Mouse (Mus musculus) gonadal fat pad, adult 2 months (tissue): ENCODE results near the gene 4930407I10Rik. TPM values are rescaled to one million over a fixed set of nuclear protein-coding genes. Genes with fewer than 3 reads are reported as not detected.

Experiments used
- DNase-seq: peaks from one replicate; pipeline ENCODE4 v3.0.0-alpha.2; 2012; ENCODE audit warnings: low read depth
- polyA plus RNA-seq: library from polyadenylated mRNA; depleted of rRNA; stranded (reverse); fragments of >200 nt; gene quantifications from 2 replicates; pipeline ENCODE4 v1.2.3, GENCODE M21; 2012; rRNA removed

The 4930407I10Rik gene
- 0.09 and 0.15 TPM in 2 replicates for polyA plus RNA-seq

DNA sequence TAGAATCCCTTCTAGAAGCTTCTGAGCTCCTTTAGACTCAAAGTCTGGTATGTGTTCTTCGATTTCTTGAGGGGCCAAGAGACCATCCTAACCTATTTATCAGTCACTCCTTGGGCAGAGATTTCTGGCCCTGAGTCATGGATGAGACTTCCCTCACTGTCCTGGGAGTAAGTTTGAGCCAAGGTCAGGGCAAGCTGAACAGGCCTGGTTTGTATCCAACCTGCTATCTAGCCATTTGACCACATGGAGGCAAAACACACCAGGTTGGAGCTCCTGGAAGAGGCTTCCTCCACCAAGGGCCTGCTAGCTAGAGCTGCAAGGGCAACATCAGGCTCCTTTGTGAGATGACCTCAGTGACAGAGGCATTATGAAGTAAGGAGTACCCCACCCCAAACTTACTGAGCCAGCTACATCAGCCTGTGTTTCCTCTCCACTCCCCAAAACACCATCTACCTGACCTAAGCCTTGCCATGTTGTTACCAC is at the start of gene 4930407I10Rik:
Gene 4930407I10Rik, plus strand, starts transcription at position 433 of the 483 bp plus-strand sequence.
- no peak for DNase-seq

DNA sequence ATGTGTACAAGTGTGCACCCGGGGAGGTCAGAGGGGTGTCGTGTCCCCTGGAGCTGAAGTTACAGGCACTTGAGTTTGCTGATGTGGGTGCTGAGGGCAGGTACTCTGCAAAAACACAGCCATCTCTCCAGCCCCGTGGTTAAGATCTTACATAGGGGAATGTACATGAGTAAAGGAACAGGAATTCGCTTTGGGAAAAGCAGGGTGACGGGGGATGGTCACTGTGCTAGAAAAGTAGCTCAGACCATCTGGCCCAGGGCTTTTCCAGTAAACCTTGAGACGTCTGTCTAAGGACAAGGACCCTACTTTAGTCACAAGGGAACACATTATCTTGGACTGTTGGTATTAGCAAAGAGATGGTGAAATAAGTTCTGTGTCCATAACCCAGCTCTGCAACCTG is 47.0 kb upstream of the 4930407I10Rik start:
- DNase-seq = no peak

DNA sequence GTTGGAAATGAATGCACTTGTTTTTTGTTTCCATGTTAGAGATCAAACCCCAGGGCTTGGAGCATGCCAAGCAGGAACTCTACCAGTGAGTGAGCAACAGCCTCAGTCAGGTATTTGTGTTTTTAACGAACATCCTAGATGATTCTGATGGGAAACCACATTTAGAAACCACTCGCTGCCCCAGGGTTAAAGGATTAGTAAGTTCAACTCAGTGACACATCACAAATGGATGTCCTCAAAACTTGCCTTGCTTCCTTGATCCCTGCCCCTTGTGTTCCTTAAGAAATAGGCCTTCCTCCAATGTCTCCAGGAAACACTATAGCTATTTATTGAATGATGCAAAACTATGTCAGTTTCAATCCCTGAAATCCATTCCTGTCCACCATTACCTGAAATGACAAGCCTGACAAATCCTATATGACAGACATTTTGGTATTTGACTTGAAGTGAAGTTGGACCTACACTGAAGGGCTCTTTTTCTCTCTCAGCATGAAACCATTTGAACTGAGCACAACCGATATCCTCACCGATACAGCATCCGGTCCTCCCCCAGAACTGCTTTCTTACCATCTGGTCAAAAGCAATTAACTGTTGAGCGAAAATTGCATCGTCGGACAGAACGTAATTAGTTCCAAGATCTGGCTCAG is 44.1 kb upstream of the 4930407I10Rik start:
- peak; percentile 63 for DNase-seq

DNA sequence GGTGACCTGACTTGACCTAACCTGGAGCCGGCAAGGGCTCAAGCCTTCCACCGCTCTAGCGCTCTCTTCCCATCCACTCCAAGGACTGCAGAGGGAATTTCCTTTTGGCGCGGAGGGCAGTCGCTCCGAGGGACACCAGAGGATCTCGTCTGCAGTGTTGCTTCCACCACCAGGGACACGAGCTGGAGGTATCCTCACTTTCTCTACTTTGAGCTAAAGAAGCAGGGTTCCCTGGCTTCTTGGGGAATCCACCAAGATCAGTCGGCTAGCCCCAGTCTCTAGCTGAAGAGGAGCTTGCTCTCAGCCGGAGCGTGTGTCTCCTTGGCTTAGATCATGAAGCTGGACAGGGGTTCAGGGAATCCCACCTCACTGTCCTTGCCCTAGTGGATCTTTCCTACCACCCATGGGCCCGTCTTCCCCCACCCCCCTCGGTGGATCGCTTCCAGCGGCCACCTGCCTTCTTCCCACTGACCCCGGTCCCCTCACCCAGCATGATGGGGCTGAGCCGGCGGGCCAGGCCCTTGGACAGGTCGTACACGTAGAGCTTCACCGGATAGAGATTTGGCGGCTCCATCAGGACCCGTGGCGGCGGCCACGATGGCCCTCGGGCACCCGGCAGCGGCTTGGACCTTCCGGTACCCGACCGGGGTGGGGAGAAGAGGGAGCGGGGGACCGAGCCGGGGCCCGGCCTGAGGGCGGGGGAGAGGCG is 43.4 kb upstream of the 4930407I10Rik start:
- no peak for DNase-seq

DNA sequence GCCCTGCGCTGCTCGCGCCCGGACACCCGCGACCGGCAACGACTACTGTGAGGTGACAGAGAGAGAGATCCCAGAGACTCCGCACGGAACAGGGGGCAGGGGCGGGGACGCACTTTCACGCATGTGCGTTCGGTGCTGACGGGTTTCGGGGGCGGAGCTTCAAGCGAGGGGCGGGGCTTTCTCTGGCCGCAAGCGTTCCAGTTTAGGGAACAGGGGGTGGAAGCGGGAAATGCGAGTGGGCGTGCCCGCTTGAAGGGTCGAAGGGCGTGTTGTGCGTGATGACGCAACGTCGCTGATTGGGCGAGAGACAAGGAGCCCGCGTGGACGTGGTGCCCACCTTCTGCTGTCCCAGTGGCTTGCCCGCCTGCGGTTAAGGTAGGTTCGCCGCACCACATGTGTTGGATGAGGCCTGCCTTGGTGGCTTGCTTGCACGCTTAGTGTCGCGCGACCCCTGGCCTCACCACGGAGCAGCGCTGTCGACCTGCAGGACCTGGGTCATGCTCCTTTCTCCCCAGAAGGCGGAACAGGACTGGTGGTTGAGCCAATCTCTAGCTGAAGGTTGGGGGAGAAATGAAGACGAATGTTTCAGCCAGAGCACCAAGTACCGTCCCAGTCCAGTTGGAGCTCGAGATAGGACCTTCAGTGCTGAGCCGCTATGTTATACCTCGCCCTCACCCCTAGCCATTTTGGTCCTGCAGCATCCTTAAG is 42.7 kb upstream of the 4930407I10Rik start:
- no peak for DNase-seq

GRCm38 (mm10) chr15:82016830-82017229 is 42.1 kb upstream of the 4930407I10Rik start:
- DNase-seq = no peak

DNA sequence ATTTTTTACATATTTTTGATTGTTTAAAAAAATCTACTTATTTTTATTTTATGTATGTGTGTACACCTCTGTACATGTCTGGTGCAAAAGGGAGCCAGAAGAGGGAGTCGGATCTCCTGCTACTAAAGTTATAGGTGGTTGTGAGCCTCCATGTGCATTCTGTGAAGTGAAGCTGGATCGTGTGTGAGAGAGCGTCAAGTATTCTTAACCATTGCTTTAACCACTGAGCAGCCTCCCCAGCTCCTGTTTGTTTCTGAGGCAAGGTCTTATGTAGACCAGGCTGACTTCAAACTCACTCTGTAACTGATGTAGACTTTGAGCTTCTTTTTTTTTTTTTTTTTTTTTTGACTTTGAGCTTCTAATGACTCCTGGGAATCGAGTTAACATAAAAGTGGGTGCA is 41.5 kb upstream of the 4930407I10Rik start:
- DNase-seq = no peak

- DNase-seq = no peak
Observed at GRCm38 (mm10) chr15:82019288-82019687, 39.7 kb upstream of the 4930407I10Rik start.

GRCm38 (mm10) chr15:82022535-82023088 is 36.3 kb upstream of the 4930407I10Rik start:
- DNase-seq = no peak

DNA sequence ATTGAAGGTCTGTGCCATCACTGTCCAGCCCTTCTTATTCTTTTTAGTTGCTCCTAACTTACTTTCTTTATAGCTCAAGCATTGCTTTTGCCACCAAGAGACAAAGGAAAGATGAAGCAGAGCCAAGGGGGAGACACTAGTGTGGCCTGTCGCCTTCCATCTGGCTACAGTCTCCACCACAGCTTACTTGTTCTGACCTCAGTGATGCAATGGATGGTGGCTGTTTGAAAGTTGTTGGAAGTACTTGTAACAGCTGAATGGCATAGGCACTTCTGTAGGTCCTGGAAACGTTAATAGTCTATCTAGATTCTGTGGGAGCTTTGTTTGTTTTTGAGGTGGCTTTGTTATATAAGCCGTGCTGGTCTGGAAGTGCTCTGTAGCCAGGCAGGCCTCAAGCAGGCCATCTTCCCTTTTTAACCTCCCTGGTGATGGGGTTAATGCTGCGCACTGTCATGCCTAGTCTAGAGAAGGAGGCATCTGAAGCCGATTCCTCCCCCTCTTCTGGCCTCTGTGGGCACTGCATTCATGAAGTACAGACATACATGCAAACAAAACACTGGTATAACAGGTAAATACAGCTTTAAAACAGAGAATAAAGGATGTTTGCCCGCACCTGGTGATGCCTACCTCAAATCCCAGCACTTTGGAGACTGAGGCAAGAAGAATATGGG is 34.9 kb upstream of the 4930407I10Rik start:
- DNase-seq = no peak

DNA sequence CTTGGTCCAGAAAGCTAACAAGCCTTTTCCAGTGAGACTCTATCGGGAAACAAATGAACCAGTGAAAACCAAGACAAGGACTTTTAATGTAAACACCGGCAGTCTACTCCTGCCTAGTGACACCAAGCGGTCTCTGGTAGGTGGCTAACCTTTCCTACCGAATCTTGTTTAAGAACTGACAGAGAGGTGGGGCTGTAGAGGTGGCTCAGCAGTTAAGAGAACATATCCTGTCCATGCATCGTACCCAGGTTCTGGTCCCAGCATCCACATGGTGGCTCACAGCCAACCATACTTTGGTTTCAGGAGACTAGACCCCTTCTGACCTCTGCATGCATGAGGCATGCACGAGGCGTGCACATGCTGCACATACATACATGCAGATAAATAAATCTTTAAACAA is 31.7 kb upstream of the 4930407I10Rik start:
- no peak for DNase-seq

DNA sequence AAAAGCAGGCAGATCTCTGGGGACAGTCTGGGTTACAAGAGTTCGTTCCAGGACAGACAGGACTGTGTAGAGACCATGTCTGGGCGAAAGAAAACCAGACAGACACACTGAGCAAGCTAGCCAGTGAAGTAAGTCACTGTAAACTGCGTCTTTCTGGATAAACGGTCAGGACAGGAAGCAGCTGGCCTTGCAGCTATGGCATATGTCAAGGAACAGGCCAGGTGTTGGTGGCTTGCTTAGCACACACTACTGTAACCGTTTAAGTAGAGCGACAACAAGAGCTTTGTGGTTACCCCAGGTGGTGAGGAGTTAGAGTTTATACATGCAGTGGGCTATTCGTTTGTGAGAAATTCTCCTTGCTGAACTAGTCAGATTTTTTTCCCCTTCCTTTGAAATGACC is 31.2 kb upstream of the 4930407I10Rik start:
- no peak for DNase-seq

GRCm38 (mm10) chr15:82032386-82032785 is 26.6 kb upstream of the 4930407I10Rik start:
- DNase-seq = no peak

- DNase-seq = no peak
Observed at GRCm38 (mm10) chr15:82033762-82034161, 25.2 kb upstream of the 4930407I10Rik start, which contains the start of gene Desi1. TSS of gene Desi1 (minus strand) at chr15:82033862.

- DNase-seq = no peak
Observed at GRCm38 (mm10) chr15:82035904-82036689, 22.9 kb upstream of the 4930407I10Rik start.

- DNase-seq = no peak
Observed at GRCm38 (mm10) chr15:82040650-82041049, 18.3 kb upstream of the 4930407I10Rik start.

DNA sequence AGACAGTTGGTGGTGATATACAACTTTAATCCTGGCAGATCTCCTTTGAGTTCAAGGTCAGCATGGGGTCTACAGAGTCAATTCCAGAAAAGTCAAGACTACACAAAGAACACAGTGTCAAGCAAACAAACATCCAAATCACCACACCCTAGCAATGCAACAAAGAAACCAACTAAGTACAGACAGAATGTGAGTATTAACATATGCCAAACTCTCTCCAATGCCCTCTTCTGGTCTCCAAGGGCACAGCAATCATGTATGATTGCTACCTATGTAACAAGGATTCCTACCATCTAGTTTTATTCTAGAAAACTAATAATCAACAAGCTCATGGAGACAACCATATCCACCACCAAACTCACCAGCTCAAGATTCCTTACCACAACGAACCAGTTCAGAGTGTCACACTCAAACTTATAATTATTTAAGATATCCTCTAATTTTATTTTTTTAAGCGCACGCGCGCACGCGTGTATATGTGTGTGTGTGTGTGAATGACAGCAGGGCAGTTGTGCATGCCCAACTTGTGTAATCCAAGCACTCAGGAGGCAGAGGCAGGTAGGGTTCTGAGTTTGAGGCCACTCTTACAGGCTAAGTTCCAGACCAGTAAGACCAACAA is 14.7 kb upstream of the 4930407I10Rik start:
- DNase-seq = no peak

DNA sequence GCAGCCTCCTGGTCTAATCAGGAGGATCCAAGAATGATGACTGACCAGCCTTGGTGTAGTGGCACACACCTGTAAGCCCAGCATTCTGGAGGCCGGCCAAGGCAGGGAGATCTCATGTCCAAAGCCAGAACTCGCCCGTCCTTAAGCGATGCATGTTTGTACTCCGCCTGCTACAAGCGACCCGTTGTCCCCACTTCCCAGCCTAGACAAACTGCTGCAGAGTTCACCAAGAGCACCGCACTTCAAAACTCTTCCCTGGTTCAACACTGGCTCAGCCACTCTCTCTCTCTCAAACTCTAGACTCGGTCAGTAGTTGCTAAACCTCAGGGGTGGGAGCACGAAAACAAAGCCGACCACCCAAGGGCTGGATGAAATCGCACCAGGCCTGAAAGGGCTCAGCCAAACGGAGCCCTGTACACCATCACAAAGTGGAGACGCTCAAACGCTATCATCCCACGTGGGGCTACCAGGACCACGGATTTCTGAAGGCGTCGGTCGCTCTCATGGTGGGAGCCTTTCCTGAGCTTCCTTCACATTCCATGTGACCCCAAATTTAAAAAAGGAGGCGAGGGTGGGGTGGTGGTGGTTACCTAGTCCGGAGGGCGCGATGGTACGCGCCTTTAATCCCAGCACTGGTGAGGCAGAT is 12.6 kb upstream of the 4930407I10Rik start:
- DNase-seq = no peak

- DNase-seq = no peak
Observed at GRCm38 (mm10) chr15:82047080-82047883, 11.7 kb upstream of the 4930407I10Rik start, which contains the start of gene Snu13. TSS of gene Snu13 (minus strand) at chr15:82047598.
